Mouse (Mus musculus) lung, embryonic 15.5 days (tissue): ENCODE measurements around the gene Fbxw17. TPM values are rescaled to one million over a fixed set of nuclear protein-coding genes. Genes with fewer than 3 reads are reported as not detected.
A peak's percentile ranks its signal among the peaks of the same experiment; 100 is the strongest.

Experiments
- ATAC-seq: fragments of 200-750 bp; cut with Nextera tagmentation; 2 replicates; pipeline ENCODE4 v1.8.0; 2017; ENCODE audit warnings: moderate number of reproducible peaks, borderline replicate concordance; ENCODE audit not compliant: low FRiP score, low TSS enrichment; ENCODE audit errors: extremely low read depth
- H3K27ac ChIP-seq: fragments of 300-500 bp; sonication (generic); 2 replicates; pipeline ENCODE4 v1.5.1; 2015; ENCODE audit warnings: moderate library complexity, mild to moderate bottlenecking, inconsistent platforms
- H3K27me3 ChIP-seq: fragments of 300-500 bp; sonication (generic); 2 replicates; pipeline ENCODE4 v1.6.1; 2015; ENCODE audit warnings: inconsistent platforms
- H3K36me3 ChIP-seq: fragments of 300-500 bp; sonication (generic); 2 replicates; pipeline ENCODE4 v1.6.1; 2015; ENCODE audit warnings: inconsistent platforms
- H3K4me1 ChIP-seq: fragments of 300-500 bp; sonication (generic); 2 replicates; pipeline ENCODE4 v1.6.1; 2015; ENCODE audit warnings: inconsistent platforms
- H3K4me2 ChIP-seq: fragments of 300-500 bp; sonication (generic); 2 replicates; pipeline ENCODE4 v1.6.1; 2015; ENCODE audit warnings: inconsistent platforms, mild to moderate bottlenecking, moderate library complexity
- H3K4me3 ChIP-seq: fragments of 300-500 bp; sonication (generic); 2 replicates; pipeline ENCODE4 v1.5.1; 2015; ENCODE audit warnings: mild to moderate bottlenecking, inconsistent platforms
- H3K9ac ChIP-seq: fragments of 300-500 bp; sonication (generic); 2 replicates; pipeline ENCODE4 v1.6.1; 2015; ENCODE audit warnings: inconsistent platforms
- H3K9me3 ChIP-seq: fragments of 300-500 bp; sonication (generic); 2 replicates; pipeline ENCODE4 v1.6.1; 2016; ENCODE audit warnings: inconsistent platforms
- WGBS: fragments of 180-500 bp; shearing (Covaris S2); methylation state at CpG from one replicate; pipeline ENCODE4 v1.1.7; 2015; 5-methylcytosine and 5-hydroxymethylcytosine counted together
- polyA plus RNA-seq: library from polyadenylated mRNA; unstranded; fragments of >200 nt; fragmentation: Nextera tagmentation; extraction: Ambion mirVana; gene quantifications from 2 replicates; pipeline ENCODE4 v1.2.1, GENCODE M21; 2015

The Fbxw17 gene
- polyA plus RNA-seq, 1 experiment from 2014 or later: 26.0 TPM

DNA sequence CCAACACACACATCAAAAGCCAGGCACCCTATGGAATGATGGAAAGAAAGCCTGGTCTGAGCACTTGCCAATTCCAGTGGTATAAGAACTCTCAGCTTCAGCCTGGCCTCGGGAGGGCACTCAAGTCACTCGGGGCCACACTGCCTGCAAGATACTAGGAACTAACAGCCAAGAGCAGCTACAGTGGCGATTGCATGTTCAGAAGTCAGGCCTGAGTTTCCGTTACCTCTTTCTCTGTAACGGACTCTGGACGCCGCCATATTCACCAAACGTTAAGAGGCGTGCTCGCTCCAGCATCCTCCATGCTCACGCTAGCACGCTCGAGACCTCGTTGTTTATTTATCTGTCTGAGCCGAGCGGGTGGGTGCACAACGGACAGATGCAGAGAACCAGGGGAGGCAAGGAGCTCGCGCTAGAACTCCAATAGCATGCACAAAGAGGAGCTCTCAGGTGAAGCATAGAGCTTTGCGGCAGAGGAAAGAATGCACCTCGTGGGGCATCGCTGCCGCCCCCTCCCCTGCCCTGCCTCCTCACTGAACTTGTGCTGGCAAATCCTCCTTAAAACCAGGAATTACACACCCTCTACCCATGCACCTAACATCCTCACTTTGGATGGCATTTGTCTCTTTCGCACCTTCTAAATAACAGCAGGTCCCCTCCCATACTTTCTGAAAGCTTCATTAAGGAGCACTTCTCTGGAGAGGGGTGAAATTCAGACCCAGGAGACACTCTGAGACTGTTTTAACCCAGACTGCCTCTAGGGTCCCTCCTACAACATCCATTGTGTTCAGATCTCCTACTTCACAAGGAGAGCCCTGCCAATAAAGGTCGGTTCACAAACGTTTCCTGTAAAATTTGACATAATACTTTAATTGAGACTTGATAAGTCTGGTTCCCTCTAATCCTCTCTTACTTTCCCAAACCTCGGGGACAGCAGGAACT, 47.2 kb downstream of the Fbxw17 start:
- 17% methylated on average over 27 of the region's 27 CpGs for WGBS
- Histone ChIP-seq H3K27me3 (no peaks in the 10 kb centered on the region), H3K36me3 (no peaks in the 10 kb centered on the region), H3K9me3 (no peaks in the 10 kb centered on the region), H3K27ac (no peak overlapping the region), H3K9ac (no peak overlapping the region), H3K4me3 (peak overlapping the region; percentile 15; the same call in 1 of the 2 replicates), H3K4me2 (peak overlapping the region; percentile 49), H3K4me1 (no peaks in the 10 kb centered on the region)
- no peak for ATAC-seq

DNA sequence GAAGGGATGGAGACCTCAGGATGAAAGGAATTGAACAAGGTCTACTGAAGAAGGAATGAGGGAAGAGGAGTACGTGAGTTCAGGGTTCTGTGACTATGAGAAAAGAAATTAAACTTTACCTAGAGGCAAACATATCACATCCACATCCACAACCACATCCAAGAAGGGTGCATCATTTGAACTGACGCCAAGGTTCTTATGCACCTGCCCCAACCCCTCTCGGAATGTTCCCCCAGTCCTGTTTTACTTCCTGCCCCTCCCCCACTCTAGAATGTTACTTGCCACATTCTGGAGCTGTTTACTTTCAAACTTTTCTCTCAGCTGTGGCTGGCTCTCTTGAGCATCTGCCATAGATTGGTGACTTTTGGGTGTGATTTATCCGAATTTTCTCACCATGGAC, 49.3 kb downstream of the Fbxw17 start, which contains the start of gene Nutm2:
Gene Nutm2, plus strand, starts transcription at position 301 of the 400 bp plus-strand sequence.
- Histone ChIP-seq H3K27me3 (no peaks in the 10 kb centered on the region), H3K9ac (no peak within 1 kb of the TSS), H3K36me3 (no peaks in the 10 kb centered on the region), H3K4me1 (no peaks in the 10 kb centered on the region), H3K27ac (no peak within 1 kb of the TSS), H3K9me3 (no peaks in the 10 kb centered on the region), H3K4me3 (no peak within 1 kb of the TSS), H3K4me2 (no peak within 1 kb of the TSS)
- WGBS: 70% methylated on average over 4 of the region's 4 CpGs
- ATAC-seq: no peak

Other genes with a start within 250 kb of the Fbxw17 start
- gene Gm906, start 167.6 kb upstream of the Fbxw17 start, polyA plus RNA-seq: 0.10 and 0.23 TPM in 2 replicates
- not detected in 2 replicates for gene Gm47429, start 26.0 kb downstream of the Fbxw17 start, polyA plus RNA-seq
- gene Nutm2, start 49.4 kb downstream of the Fbxw17 start, polyA plus RNA-seq: not detected in 2 replicates
- gene Gm904, start 225.4 kb downstream of the Fbxw17 start, polyA plus RNA-seq: not detected in 2 replicates